Mouse (Mus musculus): ENCODE measurements around the gene Gm17268. TPM values are rescaled to one million over a fixed set of nuclear protein-coding genes. Genes with fewer than 3 reads are reported as not detected.

Gm17268 gene
- not detected for polyA plus RNA-seq (2014; fragmentation: Illumina TruSeq; extraction: RNeasy Lipid Tissue Mini Kit (QIAGEN cat#74804); ENCODE audit: insufficient read depth, low read depth, low replicate concordance)

DNA sequence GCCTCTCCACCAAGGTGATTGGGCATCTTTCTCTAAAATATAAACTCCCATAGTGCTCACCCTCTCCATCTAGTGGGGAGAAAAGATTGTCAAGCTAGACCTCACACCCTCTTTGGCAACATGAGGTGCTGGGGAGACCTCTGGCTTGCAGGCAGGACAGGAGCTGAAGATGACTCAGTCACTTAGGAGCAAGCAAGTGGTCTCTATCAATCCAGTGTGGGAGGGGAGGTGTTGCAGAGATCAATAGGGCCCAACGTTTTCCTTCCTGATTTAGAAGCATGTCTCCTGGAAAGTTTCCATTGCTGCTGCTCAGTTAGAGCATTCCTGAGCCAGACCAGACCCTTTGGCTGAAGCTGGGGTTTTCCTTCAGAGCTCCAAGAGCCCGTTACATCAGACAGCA is at the start of gene Gm17268:
Gm17268 (minus strand) TSS at position 28 of the 400 bp plus-strand sequence.

GRCm38 (mm10) chr11:82057646-82058045 is 19.3 kb upstream of the Gm17268 start, which contains the start of gene Ccl11:
TSS of gene Ccl11 (plus strand) at chr11:82057823.

DNA sequence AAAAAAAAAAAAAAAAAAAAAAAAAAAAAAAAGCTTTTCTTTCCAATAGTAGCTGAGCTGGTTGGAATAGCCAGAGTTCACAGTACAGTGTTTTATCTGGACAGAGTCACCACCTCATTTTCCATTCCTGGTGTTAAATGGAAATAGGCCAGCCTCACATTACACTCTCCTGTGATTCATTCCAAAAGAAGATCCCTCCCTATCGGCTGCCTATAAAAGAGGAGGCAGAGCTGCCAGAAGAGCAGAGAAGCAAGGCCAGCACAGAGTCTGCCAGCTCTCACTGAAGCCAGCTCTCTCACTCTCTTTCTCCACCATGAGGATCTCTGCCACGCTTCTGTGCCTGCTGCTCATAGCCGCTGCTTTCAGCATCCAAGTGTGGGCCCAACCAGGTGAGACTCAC is 7.1 kb upstream of the Gm17268 start, which contains the start of gene Ccl7:
Ccl7 (plus strand) TSS at position 242 of the 400 bp plus-strand sequence.

DNA sequence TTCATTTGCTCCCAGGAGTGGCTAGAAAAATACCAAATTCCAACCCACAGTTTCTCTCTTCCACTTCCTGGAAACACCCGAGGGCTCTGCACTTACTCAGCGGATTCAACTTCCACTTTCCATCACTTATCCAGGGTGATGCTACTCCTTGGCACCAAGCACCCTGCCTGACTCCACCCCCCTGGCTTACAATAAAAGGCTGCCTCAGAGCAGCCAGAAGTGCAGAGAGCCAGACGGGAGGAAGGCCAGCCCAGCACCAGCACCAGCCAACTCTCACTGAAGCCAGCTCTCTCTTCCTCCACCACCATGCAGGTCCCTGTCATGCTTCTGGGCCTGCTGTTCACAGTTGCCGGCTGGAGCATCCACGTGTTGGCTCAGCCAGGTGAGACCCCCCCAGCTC is 3.0 kb downstream of the Gm17268 start, which contains the start of gene Ccl2:
Ccl2 (plus strand) TSS at position 216 of the 400 bp plus-strand sequence.

Other genes with a start within 250 kb of the Gm17268 start
- gene 5530401A14Rik, start 177.9 kb downstream of the Gm17268 start, polyA plus RNA-seq (2014; fragmentation: Illumina TruSeq; extraction: RNeasy Lipid Tissue Mini Kit (QIAGEN cat#74804); ENCODE audit: insufficient read depth, low read depth, low replicate concordance) = not detected
- not detected for gene Asic2, start 70.1 kb downstream of the Gm17268 start, polyA plus RNA-seq (2014; fragmentation: Illumina TruSeq; extraction: RNeasy Lipid Tissue Mini Kit (QIAGEN cat#74804); ENCODE audit: insufficient read depth, low read depth, low replicate concordance)
- gene Ccl2, start 3.0 kb downstream of the Gm17268 start, polyA plus RNA-seq (2014; fragmentation: Illumina TruSeq; extraction: RNeasy Lipid Tissue Mini Kit (QIAGEN cat#74804); ENCODE audit: insufficient read depth, low read depth, low replicate concordance) = 3.0 TPM
- 1.8 TPM for gene Ccl7, start 7.2 kb upstream of the Gm17268 start, polyA plus RNA-seq (2014; fragmentation: Illumina TruSeq; extraction: RNeasy Lipid Tissue Mini Kit (QIAGEN cat#74804); ENCODE audit: insufficient read depth, low read depth, low replicate concordance)
- gene Ccl11, start 19.3 kb upstream of the Gm17268 start, polyA plus RNA-seq (2014; fragmentation: Illumina TruSeq; extraction: RNeasy Lipid Tissue Mini Kit (QIAGEN cat#74804); ENCODE audit: insufficient read depth, low read depth, low replicate concordance) = 8.7 TPM
- gene Ccl12, start 63.3 kb upstream of the Gm17268 start, polyA plus RNA-seq (2014; fragmentation: Illumina TruSeq; extraction: RNeasy Lipid Tissue Mini Kit (QIAGEN cat#74804); ENCODE audit: insufficient read depth, low read depth, low replicate concordance) = 4.0 TPM
- gene Ccl8, start 76.6 kb upstream of the Gm17268 start, polyA plus RNA-seq (2014; fragmentation: Illumina TruSeq; extraction: RNeasy Lipid Tissue Mini Kit (QIAGEN cat#74804); ENCODE audit: insufficient read depth, low read depth, low replicate concordance) = 16.2 TPM